Comparison of ENCODE assay signal across 12 mouse cellular contexts in the genomic region with DNA sequence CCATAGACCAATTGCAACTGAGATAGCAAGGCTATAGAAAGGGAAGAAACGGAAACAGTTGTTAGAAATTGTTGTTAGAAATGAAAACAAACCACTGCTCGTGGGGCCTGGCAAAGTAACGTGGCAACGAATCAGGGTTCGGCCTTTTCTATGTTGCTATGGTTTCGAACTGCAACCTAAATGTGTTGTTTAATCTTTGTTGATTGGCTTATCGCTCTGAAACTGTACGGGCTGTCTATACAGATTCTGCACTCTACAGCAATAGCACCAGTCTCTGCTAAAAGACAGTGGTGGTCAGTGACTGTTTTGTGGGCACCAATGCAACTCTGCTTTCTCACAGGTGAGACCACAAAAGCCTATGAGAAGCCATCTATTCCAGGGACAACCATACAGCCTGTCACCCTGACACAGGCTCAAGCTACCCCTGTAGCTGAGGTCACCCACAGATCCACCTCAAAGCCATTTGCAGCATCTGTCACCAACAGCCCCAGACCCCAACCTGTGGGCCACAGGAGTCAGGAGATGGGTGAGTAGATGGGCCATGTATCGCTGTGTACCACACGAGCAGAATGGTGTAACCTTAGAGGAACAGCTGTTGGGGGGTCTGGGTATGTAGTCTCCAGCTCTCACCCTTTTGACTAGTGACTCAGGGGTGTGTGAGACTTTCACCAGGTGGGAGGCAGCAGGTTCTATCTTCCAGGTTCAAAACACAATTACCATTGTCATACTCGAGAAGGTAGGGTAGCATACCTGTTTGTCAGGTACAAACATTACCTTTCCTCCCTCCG.
A peak's percentile ranks its signal among the peaks of the same experiment; 100 is the strongest.
DNase-seq lines count a peak whose midpoint lies in the region; ATAC-seq and TF ChIP-seq lines count a peak whose summit lies in the region.
"Had no signal": no experiment of that assay in that cellular context is flagged by ENCODE, and none has a peak within 500 bp of the region (broad histone marks: within the 10 kb centered on the region; RNA-seq: fewer than 3 reads in every experiment).

No protein-coding gene starts in this region.

- H3K9ac ChIP-seq in lung, embryonic 14.5 days = no peak overlapping the region
- no peak overlapping the region for H3K9ac ChIP-seq in liver, postnatal 0 days (replicated peaks)
- H3K9ac ChIP-seq: embryonic facial prominence, embryonic 13.5 days; forebrain, embryonic 15.5 days had no signal

- H3K36me3 ChIP-seq in lung, embryonic 14.5 days (ENCODE audit: insufficient read depth) = no peaks in the 10 kb centered on the region
- H3K36me3 ChIP-seq in liver, postnatal 0 days (replicated peaks; ENCODE audit: insufficient read depth, low read length) = no peaks in the 10 kb centered on the region
- H3K36me3 ChIP-seq: embryonic facial prominence, embryonic 13.5 days; forebrain, embryonic 15.5 days had no signal

- intact Hi-C loops in left cerebral cortex, postnatal 14 days (cut with DNase I) = no loop called here
- intact Hi-C loops in left cerebral cortex, postnatal 10 days (cut with DNase I) = no loop called here

- peak; percentile 72 for DNase-seq in lung, embryonic 14.5 days
- no peak for DNase-seq in lung, postnatal 36 days
- no peak for DNase-seq in liver, postnatal 0 days
- no peak for DNase-seq in left cerebral cortex, postnatal 14 days (ENCODE audit: low spot score in 2 of 2)
- no peak for DNase-seq in left cerebral cortex, postnatal 10 days (ENCODE audit: extremely low spot score in 1 of 2, low spot score in 2 of 2)
- DNase-seq: gastrocnemius, adult 2 months; layer of hippocampus, adult 9-11 months had no signal

- peak overlapping the region; percentile 20; the same call in 1 of the 2 replicates for H3K4me2 ChIP-seq in lung, embryonic 14.5 days
- H3K4me2 ChIP-seq in liver, postnatal 0 days (ENCODE audit: low read depth, low read length) = peak overlapping the region; percentile 61
- H3K4me2 ChIP-seq: embryonic facial prominence, embryonic 13.5 days; forebrain, embryonic 15.5 days had no signal

- peak; percentile 59 for ATAC-seq in lung, embryonic 14.5 days (ENCODE audit: insufficient read depth)
- peak; percentile 35 for ATAC-seq in erythroid progenitor cell, adult 5-6 weeks (replicated peaks; ENCODE audit: low FRiP score, poor library complexity, severe bottlenecking)
- ATAC-seq in liver, postnatal 0 days = peak; percentile 35; the same call in 1 of the 2 replicates
- ATAC-seq: forebrain, embryonic 15.5 days; hindbrain, embryonic 16.5 days had no signal

- peak; percentile 62 for TF ChIP-seq EP300 in liver, postnatal 0 days (IDR thresholded peaks at IDR 0.05; ENCODE audit: low read depth)

- no peak overlapping the region for H3K27ac ChIP-seq in lung, embryonic 14.5 days (ENCODE audit: low read depth)
- no peak overlapping the region for H3K27ac ChIP-seq in bone marrow, adult 2 months (ENCODE audit: control insufficient read depth, insufficient read depth, low read depth, low read length, poor library complexity)
- H3K27ac ChIP-seq in liver, postnatal 0 days (ENCODE audit: low read depth) = no peak overlapping the region
- H3K27ac ChIP-seq: embryonic facial prominence, embryonic 13.5 days; forebrain, embryonic 15.5 days had no signal

- H3K27me3 ChIP-seq in lung, embryonic 14.5 days (ENCODE audit: insufficient read depth, low read length) = no peaks in the 10 kb centered on the region
- no peaks in the 10 kb centered on the region for H3K27me3 ChIP-seq in liver, postnatal 0 days (ENCODE audit: insufficient read depth, low read length)
- H3K27me3 ChIP-seq: embryonic facial prominence, embryonic 13.5 days; forebrain, embryonic 15.5 days had no signal

- H3K4me1 ChIP-seq in lung, embryonic 14.5 days (ENCODE audit: insufficient read depth) = 0 out of 2 replicates have a peak, but pooled peaks cover 9% of the 10 kb centered on the region
- peaks cover 2% of the 10 kb centered on the region; the same call in 1 of the 2 replicates for H3K4me1 ChIP-seq in bone marrow, adult 2 months (ENCODE audit: control insufficient read depth, insufficient read depth, low read length)
- H3K4me1 ChIP-seq in liver, postnatal 0 days (ENCODE audit: insufficient read depth) = peaks cover 12% of the 10 kb centered on the region
- H3K4me1 ChIP-seq: embryonic facial prominence, embryonic 13.5 days had no signal

- H3K4me3 ChIP-seq in lung, embryonic 14.5 days (ENCODE audit: low read depth, low read length) = no peak overlapping the region
- peak overlapping the region; percentile 1 for H3K4me3 ChIP-seq in bone marrow, adult 2 months (replicated peaks; ENCODE audit: control insufficient read depth, low read depth, low read length)
- peak overlapping the region; percentile 8; the same call in 1 of the 2 replicates for H3K4me3 ChIP-seq in liver, postnatal 0 days (ENCODE audit: low read depth, low read length)
- H3K4me3 ChIP-seq: embryonic facial prominence, embryonic 13.5 days; forebrain, embryonic 15.5 days; gastrocnemius, adult 2 months had no signal

- TF ChIP-seq CTCF in lung, embryonic 14.5 days (IDR thresholded peaks at IDR 0.05; ENCODE audit: low read depth) = no peak
- no peak for TF ChIP-seq CTCF in bone marrow, adult 2 months (IDR thresholded peaks at IDR 0.05; ENCODE audit: control insufficient read depth, insufficient read depth, low read length)
- TF ChIP-seq CTCF in liver, postnatal 0 days (IDR thresholded peaks at IDR 0.05; ENCODE audit: low read depth) = no peak

- 51% methylated on average over 12 of the region's 12 CpGs for WGBS in lung, embryonic 14.5 days
- 67% methylated on average over 12 of the region's 12 CpGs for WGBS in bone marrow, adult 2 months
- WGBS in liver, postnatal 0 days (ENCODE audit: insufficient replicate concordance) = 63% methylated on average over 12 of the region's 12 CpGs

- no peaks in the 10 kb centered on the region for H3K9me3 ChIP-seq in lung, embryonic 14.5 days (ENCODE audit: low read depth, low read length)
- H3K9me3 ChIP-seq in liver, postnatal 0 days (ENCODE audit: low read length) = no peaks in the 10 kb centered on the region
- H3K9me3 ChIP-seq: embryonic facial prominence, embryonic 13.5 days; forebrain, embryonic 15.5 days had no signal

- no peak for TF ChIP-seq POLR2A in bone marrow, adult 2 months (IDR thresholded peaks at IDR 0.05; ENCODE audit: borderline replicate concordance, control insufficient read depth, low read depth, low read length)
